Mouse (Mus musculus) forebrain, embryonic 16.5 days (tissue): Measurements from ENCODE around the gene Stmnd1. TPM values are rescaled to one million over a fixed set of nuclear protein-coding genes. Genes with fewer than 3 reads are reported as not detected.
"Not testable (repeated sequence)": the region's sequence is repeated elsewhere in the genome, so short reads cannot be mapped to it uniquely, and the experiment has no call there.

Source experiments
- ATAC-seq: fragments of 200-750 bp; cut with Nextera tagmentation; 2 replicates; pipeline ENCODE4 v1.8.0; 2017; ENCODE audit warnings: mild to moderate bottlenecking, moderate library complexity
- H3K27ac ChIP-seq: fragments of 300-500 bp; sonication (generic); 2 replicates; pipeline ENCODE4 v1.5.1; 2014; ENCODE audit warnings: low read length, control low read depth
- H3K27me3 ChIP-seq: fragments of 300-500 bp; sonication (generic); replicated peaks from 2 replicates; pipeline ENCODE4 v1.6.1; 2014; ENCODE audit warnings: low read length; ENCODE audit not compliant: control insufficient read depth, insufficient read depth
- H3K36me3 ChIP-seq: fragments of 300-500 bp; sonication (generic); 2 replicates; pipeline ENCODE4 v1.6.1; 2014; ENCODE audit not compliant: control insufficient read depth, insufficient read depth
- H3K4me1 ChIP-seq: fragments of 300-500 bp; sonication (generic); replicated peaks from 2 replicates; pipeline ENCODE4 v1.6.1; 2014; ENCODE audit warnings: low read length; ENCODE audit not compliant: control insufficient read depth, insufficient read depth
- H3K4me2 ChIP-seq: fragments of 300-500 bp; sonication (generic); 2 replicates; pipeline ENCODE4 v1.6.1; 2014; ENCODE audit warnings: mild to moderate bottlenecking, low read length, control low read depth
- H3K4me3 ChIP-seq: fragments of 300-500 bp; sonication (generic); replicated peaks from 2 replicates; pipeline ENCODE4 v1.5.1; 2014; ENCODE audit warnings: mild to moderate bottlenecking, low read length, control low read depth
- H3K9ac ChIP-seq: fragments of 300-500 bp; sonication (generic); replicated peaks from 2 replicates; pipeline ENCODE4 v1.6.1; 2014; ENCODE audit warnings: low read depth, low read length, control low read depth
- H3K9me3 ChIP-seq: fragments of 300-500 bp; sonication (generic); 2 replicates; pipeline ENCODE4 v1.6.1; 2016; ENCODE audit warnings: low read length; ENCODE audit not compliant: control insufficient read depth
- WGBS: fragments of 180-500 bp; shearing (Covaris S2); extraction: QIAGEN DNeasy Blood & Tissue Kit; methylation state at CpG from one replicate; pipeline ENCODE4 v1.1.7; 2014; 5-methylcytosine and 5-hydroxymethylcytosine counted together
- polyA plus RNA-seq: library from polyadenylated mRNA; unstranded; fragments of >200 nt; fragmentation: Nextera tagmentation; extraction: Ambion mirVana; gene quantifications from 2 replicates; pipeline ENCODE4 v1.2.1, GENCODE M21; 2015

Gene Stmnd1
- polyA plus RNA-seq, 1 experiment from 2014 or later = not detected

DNA sequence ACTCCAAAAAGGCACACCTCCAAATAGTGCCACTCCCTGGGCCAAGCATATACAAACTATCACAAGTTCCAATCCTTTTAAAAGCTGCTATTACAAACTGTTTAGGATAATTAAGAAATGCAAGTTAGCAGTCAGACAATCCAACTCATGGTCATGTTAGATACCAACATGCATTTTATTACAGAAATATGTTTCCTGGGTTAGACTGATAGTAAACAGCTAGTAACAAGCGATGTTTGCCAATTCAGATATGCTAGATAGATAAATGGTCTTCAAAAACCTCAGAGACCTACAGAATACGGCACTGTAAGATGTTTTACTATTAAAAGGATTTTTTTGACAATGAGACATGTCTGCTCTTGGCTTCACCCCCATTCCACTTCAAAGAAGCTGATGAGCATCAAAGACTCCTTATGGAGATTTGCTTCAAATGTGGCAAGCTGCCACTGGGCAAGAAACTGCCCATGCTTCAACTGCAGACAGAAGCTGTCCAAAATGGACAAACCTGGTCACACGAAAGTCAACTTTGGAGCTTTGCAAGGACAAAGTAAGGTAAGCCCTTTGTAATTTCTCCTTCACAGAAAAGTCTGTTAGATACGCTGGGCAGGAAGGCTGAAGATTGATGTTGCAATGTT, 52.9 kb downstream of the Stmnd1 start:
- Histone ChIP-seq H3K4me3 (no peak overlapping the region), H3K27me3 (no peaks in the 10 kb centered on the region)

GRCm38 (mm10) chr13:46335020-46335419, 61.5 kb downstream of the Stmnd1 start:
- H3K9me3 ChIP-seq = peaks cover 5% of the 10 kb centered on the region; the same call in 1 of the 2 replicates
- H3K4me2 ChIP-seq = peak overlapping the region; percentile 9; the same call in 1 of the 2 replicates
- no peak overlapping the region for H3K4me3 ChIP-seq
- no peaks in the 10 kb centered on the region for H3K27me3 ChIP-seq
- peak; percentile 98 for ATAC-seq
- H3K36me3 ChIP-seq = no peaks in the 10 kb centered on the region
- WGBS = 33% methylated on average over 6 of the region's 6 CpGs
- H3K9ac ChIP-seq = no peak overlapping the region
- H3K27ac ChIP-seq = peak overlapping the region; percentile 86
- peaks cover 13% of the 10 kb centered on the region for H3K4me1 ChIP-seq

More for the DNA sequence above, 52.9 kb downstream of the Stmnd1 start:
- no peak overlapping the region for H3K27ac ChIP-seq
- WGBS = 85% methylated on average over 4 of the region's 4 CpGs
- H3K9me3 ChIP-seq = no peaks in the 10 kb centered on the region
- no peaks in the 10 kb centered on the region for H3K36me3 ChIP-seq
- ATAC-seq = no peak
- no peak overlapping the region for H3K9ac ChIP-seq
- H3K4me1 ChIP-seq = no peaks in the 10 kb centered on the region
- H3K4me2 ChIP-seq = no peak overlapping the region

DNA sequence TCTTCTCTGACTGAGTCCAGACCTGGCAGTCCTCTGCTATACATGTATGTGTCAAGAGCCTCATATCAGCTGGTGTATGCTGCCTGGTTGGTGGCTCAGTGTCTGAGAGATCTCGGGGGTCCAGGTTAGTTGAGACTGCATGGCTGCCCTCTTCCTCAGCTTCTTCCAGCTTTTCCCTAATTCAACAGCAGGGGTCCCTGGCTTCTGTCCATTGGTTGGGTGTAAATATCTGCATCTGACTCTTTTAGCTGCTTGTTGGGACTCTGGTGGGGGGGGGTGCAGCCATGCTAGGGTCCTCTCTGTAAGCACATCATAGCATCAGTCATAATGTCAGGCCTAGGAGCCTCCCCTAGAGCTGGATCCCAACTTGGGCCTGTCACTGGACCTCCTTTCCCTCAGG, 62.8 kb downstream of the Stmnd1 start:
- H3K9ac ChIP-seq, H3K9me3 ChIP-seq, H3K27ac ChIP-seq, H3K36me3 ChIP-seq, H3K4me3 ChIP-seq, ATAC-seq, H3K4me2 ChIP-seq, H3K27me3 ChIP-seq: not testable (repeated sequence)
- WGBS = 84% methylated on average over 1 of the region's 1 CpGs
- peaks cover 13% of the 10 kb centered on the region for H3K4me1 ChIP-seq

- Histone ChIP-seq H3K4me3 (no peak overlapping the region), H3K27me3 (no peaks in the 10 kb centered on the region), H3K27ac (no peak overlapping the region), H3K36me3 (no peaks in the 10 kb centered on the region), H3K4me1 (peaks cover 13% of the 10 kb centered on the region), H3K9ac (no peak overlapping the region), H3K9me3 (no peaks in the 10 kb centered on the region), H3K4me2 (no peak overlapping the region)
- 92% methylated on average over 2 of the region's 2 CpGs for WGBS
- no peak for ATAC-seq
Measured at GRCm38 (mm10) chr13:46337791-46338190, 64.3 kb downstream of the Stmnd1 start.

DNA sequence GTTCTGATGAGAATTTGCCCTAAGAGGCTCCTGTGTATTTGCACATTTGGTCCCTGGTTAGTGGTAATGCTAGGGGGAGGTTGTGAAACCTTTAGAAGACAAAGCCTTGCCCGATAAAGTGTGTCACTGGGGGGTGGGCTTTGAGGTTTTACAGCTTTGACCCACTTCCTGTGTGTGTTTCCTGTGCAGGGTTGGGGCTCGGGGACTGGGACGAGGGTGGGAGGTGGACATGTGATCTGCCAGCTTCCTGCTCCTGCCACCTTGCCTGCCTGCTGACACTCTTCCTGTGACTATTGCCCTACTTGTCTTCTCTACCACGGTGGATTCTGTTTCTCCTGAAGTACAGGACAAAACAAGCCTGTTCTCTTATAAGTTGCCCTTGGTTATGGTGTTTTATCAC, 66.4 kb downstream of the Stmnd1 start:
- Histone ChIP-seq H3K9ac (no peak overlapping the region), H3K27me3 (no peaks in the 10 kb centered on the region), H3K27ac (no peak overlapping the region), H3K36me3 (no peaks in the 10 kb centered on the region), H3K9me3 (no peaks in the 10 kb centered on the region), H3K4me1 (peaks cover 7% of the 10 kb centered on the region), H3K4me2 (no peak overlapping the region), H3K4me3 (no peak overlapping the region)
- ATAC-seq = no peak
- 86% methylated on average over 4 of the region's 4 CpGs for WGBS

DNA sequence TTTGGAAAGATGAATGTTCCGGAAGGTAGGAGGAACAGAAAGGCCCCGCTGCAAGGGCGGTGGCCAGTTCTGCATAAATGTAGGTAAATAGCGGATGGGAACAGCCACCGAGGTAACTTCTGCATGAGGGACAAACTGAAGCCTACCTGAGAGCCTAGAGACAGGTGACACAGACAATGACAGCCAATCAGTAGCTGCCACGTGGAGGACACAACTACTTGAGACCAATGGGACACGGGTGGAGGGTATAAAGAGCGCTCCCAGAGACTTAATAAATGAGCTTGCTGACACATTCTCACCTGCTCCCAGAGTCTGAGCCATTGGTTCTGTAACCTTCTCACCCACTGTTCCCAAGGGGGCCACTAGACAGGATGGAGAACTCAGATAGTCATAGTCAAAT, 67.1 kb downstream of the Stmnd1 start:
- Histone ChIP-seq H3K36me3 (no peaks in the 10 kb centered on the region), H3K27me3 (no peaks in the 10 kb centered on the region), H3K4me3 (no peak overlapping the region), H3K9me3 (no peaks in the 10 kb centered on the region), H3K27ac (no peak overlapping the region), H3K4me2 (no peak overlapping the region), H3K4me1 (peaks cover under 1% of the 10 kb centered on the region), H3K9ac (no peak overlapping the region)
- no peak for ATAC-seq
- WGBS = 91% methylated on average over 8 of the region's 8 CpGs

- ATAC-seq = no peak
- H3K27me3 ChIP-seq = no peaks in the 10 kb centered on the region
- H3K9me3 ChIP-seq = no peaks in the 10 kb centered on the region
- H3K9ac ChIP-seq = no peak overlapping the region
- no peaks in the 10 kb centered on the region for H3K36me3 ChIP-seq
- H3K27ac ChIP-seq = no peak overlapping the region
- no peaks in the 10 kb centered on the region for H3K4me1 ChIP-seq
- H3K4me2 ChIP-seq = no peak overlapping the region
- WGBS = 91% methylated on average over 5 of the region's 5 CpGs
- no peak overlapping the region for H3K4me3 ChIP-seq
Measured at GRCm38 (mm10) chr13:46341419-46341818, 67.9 kb downstream of the Stmnd1 start.

DNA sequence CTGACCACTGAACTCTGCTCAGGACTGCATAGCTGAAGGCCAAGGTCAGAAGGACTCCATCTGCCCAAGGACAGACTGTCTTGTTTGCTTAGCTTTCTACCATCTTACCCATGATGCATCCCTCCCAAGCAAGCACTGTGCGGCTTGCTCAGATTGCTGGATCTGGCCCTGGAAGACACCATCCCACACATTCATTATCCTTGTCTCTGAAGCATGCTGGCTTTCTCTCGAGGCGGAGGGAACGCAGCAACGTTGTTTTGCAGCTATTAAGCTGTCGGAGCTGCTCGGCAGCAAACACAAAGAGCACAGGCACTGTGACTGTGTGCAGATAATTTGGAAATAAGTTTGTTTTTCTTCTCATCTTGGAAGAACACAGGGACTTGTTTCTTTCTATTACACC, 69.7 kb downstream of the Stmnd1 start:
- H3K4me2 ChIP-seq = no peak overlapping the region
- WGBS = 54% methylated on average over 7 of the region's 7 CpGs
- H3K27me3 ChIP-seq = no peaks in the 10 kb centered on the region
- H3K36me3 ChIP-seq = no peaks in the 10 kb centered on the region
- no peak overlapping the region for H3K4me3 ChIP-seq
- H3K9ac ChIP-seq = no peak overlapping the region
- no peaks in the 10 kb centered on the region for H3K4me1 ChIP-seq
- ATAC-seq = peak; percentile 36; the same call in 1 of the 2 replicates
- H3K9me3 ChIP-seq = no peaks in the 10 kb centered on the region
- H3K27ac ChIP-seq = no peak overlapping the region

GRCm38 (mm10) chr13:46346830-46347512, 73.5 kb downstream of the Stmnd1 start:
- ATAC-seq = no peak
- no peak overlapping the region for H3K9ac ChIP-seq
- no peaks in the 10 kb centered on the region for H3K27me3 ChIP-seq
- 80% methylated on average over 10 of the region's 10 CpGs for WGBS
- H3K36me3 ChIP-seq = no peaks in the 10 kb centered on the region
- peaks cover 12% of the 10 kb centered on the region for H3K4me1 ChIP-seq
- H3K9me3 ChIP-seq = no peaks in the 10 kb centered on the region
- no peak overlapping the region for H3K27ac ChIP-seq
- no peak overlapping the region for H3K4me3 ChIP-seq
- H3K4me2 ChIP-seq = no peak overlapping the region
